ENCODE assay signal across 17 mouse cellular contexts in the genomic region with DNA sequence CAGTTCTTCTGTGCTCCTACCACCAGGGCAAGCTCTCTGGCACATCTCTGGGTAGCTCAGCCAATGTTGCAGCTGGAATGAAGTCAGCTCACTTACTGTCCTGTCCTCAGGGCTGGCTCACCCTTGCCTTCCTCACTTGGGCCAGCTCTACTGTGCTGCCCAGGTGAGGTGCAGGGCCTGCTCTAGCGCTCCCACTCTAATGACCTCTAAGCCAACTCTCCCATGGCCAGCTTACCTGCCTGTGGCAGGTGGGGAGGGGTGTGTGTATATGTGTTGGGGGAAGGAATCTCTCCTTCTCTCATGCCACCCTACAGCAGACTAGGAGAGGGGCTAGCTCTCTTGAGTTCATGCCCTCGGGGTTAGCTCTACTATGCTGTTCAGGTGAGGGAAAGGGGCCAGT.
"Had no signal": no experiment of that assay in that cellular context is flagged by ENCODE, and none has a peak within 500 bp of the region (broad histone marks: within the 10 kb centered on the region; RNA-seq: fewer than 3 reads in every experiment).

No protein-coding gene starts in this region.

- H3K9me3 ChIP-seq: liver, embryonic 15.5 days; lung, embryonic 15.5 days; megakaryocyte, embryonic 14.5 days; midbrain, embryonic 15.5 days; neural tube, embryonic 12.5 days; stomach, embryonic 15.5 days had no signal

- H3K27ac ChIP-seq: liver, embryonic 15.5 days; lung, embryonic 15.5 days; macrophage; midbrain, embryonic 15.5 days; neural tube, embryonic 12.5 days; stomach, embryonic 15.5 days had no signal

- H3K27me3 ChIP-seq: liver, embryonic 15.5 days; lung, embryonic 15.5 days; megakaryocyte, embryonic 14.5 days; midbrain, embryonic 15.5 days; neural tube, embryonic 12.5 days; stomach, embryonic 15.5 days had no signal

- H3K4me2 ChIP-seq: liver, embryonic 15.5 days; lung, embryonic 15.5 days; midbrain, embryonic 11.5 days; midbrain, embryonic 15.5 days; neural tube, embryonic 12.5 days; stomach, embryonic 15.5 days had no signal

- H3K36me3 ChIP-seq: liver, embryonic 15.5 days; lung, embryonic 15.5 days; midbrain, embryonic 15.5 days; neural tube, embryonic 12.5 days; stomach, embryonic 15.5 days had no signal

- ATAC-seq: liver, postnatal 0 days; lung, postnatal 0 days; midbrain, embryonic 15.5 days had no signal

- H3K4me3 ChIP-seq: liver, embryonic 15.5 days; lung, embryonic 15.5 days; megakaryocyte, embryonic 14.5 days; midbrain, embryonic 15.5 days; neural tube, embryonic 12.5 days; stomach, embryonic 15.5 days had no signal

- DNase-seq: liver, postnatal 0 days; lung, adult 2 months; lung, postnatal 14 days; lung, postnatal 36 days; right cerebral cortex, postnatal 14 days; thymus, adult 2 months; thymus, postnatal 25 days; thymus, postnatal 4 days had no signal

- H3K4me1 ChIP-seq: liver, embryonic 15.5 days; lung, embryonic 15.5 days; midbrain, embryonic 15.5 days; neural tube, embryonic 12.5 days; stomach, embryonic 15.5 days had no signal

- H3K9ac ChIP-seq: liver, embryonic 15.5 days; liver, postnatal 0 days; lung, embryonic 15.5 days; midbrain, embryonic 15.5 days; neural tube, embryonic 12.5 days; stomach, embryonic 15.5 days had no signal
